10 mouse cellular contexts compared by ENCODE assay signal in genomic region chr10:118640810-118641427, GRCm38 (mm10).
DNase-seq lines count a peak whose midpoint lies in the region; ATAC-seq and TF ChIP-seq lines count a peak whose summit lies in the region.
"Had no signal": no experiment of that assay in that cellular context is flagged by ENCODE, and none has a peak within 500 bp of the region (broad histone marks: within the 10 kb centered on the region; RNA-seq: fewer than 3 reads in every experiment).

No protein-coding gene starts in this region.

- peak overlapping the region; percentile 65 for H3K27ac ChIP-seq in forebrain, embryonic 12.5 days
- H3K27ac ChIP-seq in liver, embryonic 15.5 days (replicated peaks) = no peak overlapping the region
- H3K27ac ChIP-seq in limb, embryonic 10.5 days = no peak overlapping the region
- H3K27ac ChIP-seq in thymus, adult 2 months (ENCODE audit: control insufficient read depth, insufficient read depth, low read length) = no peak overlapping the region
- H3K27ac ChIP-seq: embryonic facial prominence, embryonic 15.5 days had no signal

- H3K36me3 ChIP-seq in forebrain, embryonic 12.5 days (replicated peaks) = no peaks in the 10 kb centered on the region
- no peaks in the 10 kb centered on the region for H3K36me3 ChIP-seq in liver, embryonic 15.5 days (replicated peaks)
- no peaks in the 10 kb centered on the region for H3K36me3 ChIP-seq in limb, embryonic 10.5 days
- no peaks in the 10 kb centered on the region for H3K36me3 ChIP-seq in thymus, adult 2 months (ENCODE audit: control insufficient read depth, insufficient read depth, low read length)
- H3K36me3 ChIP-seq: embryonic facial prominence, embryonic 15.5 days had no signal

- no peak overlapping the region for H3K4me3 ChIP-seq in forebrain, embryonic 12.5 days (replicated peaks)
- H3K4me3 ChIP-seq in liver, embryonic 15.5 days (replicated peaks) = no peak overlapping the region
- no peak overlapping the region for H3K4me3 ChIP-seq in limb, embryonic 10.5 days
- no peak overlapping the region for H3K4me3 ChIP-seq in thymus, adult 2 months (ENCODE audit: control insufficient read depth, insufficient read depth, low read length)
- H3K4me3 ChIP-seq: embryonic facial prominence, embryonic 15.5 days had no signal

- TF ChIP-seq POLR2A in thymus, adult 2 months (IDR thresholded peaks at IDR 0.05; ENCODE audit: control insufficient read depth, extremely low read depth, insufficient read depth, low read length, poor library complexity) = no peak

- no peaks in the 10 kb centered on the region for H3K27me3 ChIP-seq in forebrain, embryonic 12.5 days
- no peaks in the 10 kb centered on the region for H3K27me3 ChIP-seq in liver, embryonic 15.5 days
- no peaks in the 10 kb centered on the region for H3K27me3 ChIP-seq in limb, embryonic 10.5 days (ENCODE audit: low read depth, poor library complexity, severe bottlenecking)
- no peaks in the 10 kb centered on the region for H3K27me3 ChIP-seq in thymus, adult 2 months (ENCODE audit: control insufficient read depth, insufficient read depth, low read length)
- H3K27me3 ChIP-seq: embryonic facial prominence, embryonic 15.5 days; Patski had no signal

- no peak overlapping the region for H3K9ac ChIP-seq in forebrain, embryonic 12.5 days
- H3K9ac ChIP-seq in liver, embryonic 15.5 days = no peak overlapping the region
- H3K9ac ChIP-seq: embryonic facial prominence, embryonic 15.5 days had no signal

- DNase-seq in ovary, postnatal 36 days (ENCODE audit: low spot score) = peak; percentile 5
- DNase-seq in ovary, postnatal 14 days (ENCODE audit: low spot score) = no peak
- DNase-seq in limb, embryonic 10.5 days (ENCODE audit: low spot score) = no peak
- DNase-seq in thymus, adult 2 months = no peak
- DNase-seq: lung, postnatal 36 days had no signal

- no peak for TF ChIP-seq CTCF in thymus, adult 2 months (IDR thresholded peaks at IDR 0.05; ENCODE audit: borderline replicate concordance, control insufficient read depth, extremely low read depth, insufficient read depth, low read length, poor library complexity)

- peaks cover 11% of the 10 kb centered on the region; the same call in 1 of the 2 replicates for H3K4me1 ChIP-seq in forebrain, embryonic 12.5 days
- H3K4me1 ChIP-seq in liver, embryonic 15.5 days (replicated peaks) = peaks cover 17% of the 10 kb centered on the region
- no peaks in the 10 kb centered on the region for H3K4me1 ChIP-seq in limb, embryonic 10.5 days
- peaks cover 6% of the 10 kb centered on the region for H3K4me1 ChIP-seq in thymus, adult 2 months (replicated peaks; ENCODE audit: control insufficient read depth, insufficient read depth, low read length)

- no peak overlapping the region; the same call in 1 of the 2 replicates for H3K4me2 ChIP-seq in forebrain, embryonic 12.5 days
- H3K4me2 ChIP-seq in liver, embryonic 15.5 days = no peak overlapping the region; the same call in 1 of the 2 replicates
- H3K4me2 ChIP-seq: embryonic facial prominence, embryonic 15.5 days had no signal

- 36% methylated on average over 12 of the region's 12 CpGs for WGBS in forebrain, embryonic 12.5 days
- WGBS in liver, embryonic 15.5 days (ENCODE audit: insufficient replicate concordance) = 58% methylated on average over 12 of the region's 12 CpGs
- 79% methylated on average over 12 of the region's 12 CpGs for WGBS in limb, embryonic 10.5 days
- 73% methylated on average over 12 of the region's 12 CpGs for WGBS in thymus, adult 2 months

- H3K9me3 ChIP-seq in forebrain, embryonic 12.5 days = no peaks in the 10 kb centered on the region
- H3K9me3 ChIP-seq in liver, embryonic 15.5 days (replicated peaks) = no peaks in the 10 kb centered on the region
- no peaks in the 10 kb centered on the region for H3K9me3 ChIP-seq in limb, embryonic 10.5 days (replicated peaks)
- H3K9me3 ChIP-seq: embryonic facial prominence, embryonic 15.5 days had no signal

- ATAC-seq in forebrain, embryonic 12.5 days (ENCODE audit: low FRiP score) = peak; percentile 84
- ATAC-seq in liver, embryonic 15.5 days (ENCODE audit: insufficient read depth) = peak; percentile 82
- ATAC-seq in granulocyte monocyte progenitor cell, adult 5-6 weeks (replicated peaks; ENCODE audit: poor library complexity, severe bottlenecking) = no peak
- ATAC-seq: Patski had no signal
